Mouse (Mus musculus) megakaryocyte, embryonic 14.5 days (primary cell): Measurements from ENCODE around the gene Fgf18.

Experiments
- FLI1 ChIP-seq: IDR thresholded peaks from 2 replicates; pipeline ENCODE4 v1.6.1; 2012; ENCODE audit warnings: low read length, inconsistent platforms, mixed read lengths
- GATA1 ChIP-seq: IDR thresholded peaks from 3 replicates; pipeline ENCODE4 v1.6.1; 2012; ENCODE audit warnings: mixed read lengths, low read length, inconsistent platforms, borderline replicate concordance

DNA sequence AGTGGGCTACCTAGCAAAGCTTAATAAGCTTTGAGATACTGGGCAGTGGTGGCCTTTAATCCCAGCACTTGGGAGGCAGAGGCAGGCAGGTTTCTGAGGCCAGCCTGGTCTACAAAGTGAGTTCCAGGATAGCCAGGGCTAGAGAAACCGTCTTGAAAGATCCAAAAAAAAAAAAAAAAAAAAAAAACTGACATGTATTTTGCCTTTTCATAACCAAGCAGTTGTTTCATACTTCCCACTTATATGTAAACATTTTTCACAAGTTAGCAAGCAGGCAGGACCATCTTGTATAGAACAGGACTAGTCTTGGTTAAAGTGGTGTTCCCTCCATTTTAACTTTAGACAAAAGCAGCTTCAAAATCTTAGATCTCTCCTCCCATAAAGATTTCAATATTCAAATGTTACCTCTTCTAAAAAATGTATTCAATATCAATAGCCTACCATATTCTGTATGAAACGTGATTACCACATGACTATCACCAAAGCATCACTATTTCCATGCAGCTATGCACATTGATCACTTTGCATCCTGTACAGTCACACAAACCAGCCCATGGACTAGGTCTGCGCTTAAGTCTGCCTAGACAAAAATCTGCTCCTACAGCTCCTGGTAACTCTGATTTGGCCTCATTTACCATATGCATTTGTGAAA lies 4.1 kb upstream of the Fgf18 start:
- TF ChIP-seq GATA1 (no peak), FLI1 (no peak)
